Mouse (Mus musculus) telencephalon, adult 2 months (tissue): ENCODE results near the gene Rnf213.
"Not testable (repeated sequence)": the region's sequence is repeated elsewhere in the genome, so short reads cannot be mapped to it uniquely, and the experiment has no call there.

Experiments
- DNase-seq: peaks from one replicate; pipeline ENCODE4 v3.0.0-alpha.2; 2011; ENCODE audit warnings: low read depth, low spot score

The Rnf213 gene

DNA sequence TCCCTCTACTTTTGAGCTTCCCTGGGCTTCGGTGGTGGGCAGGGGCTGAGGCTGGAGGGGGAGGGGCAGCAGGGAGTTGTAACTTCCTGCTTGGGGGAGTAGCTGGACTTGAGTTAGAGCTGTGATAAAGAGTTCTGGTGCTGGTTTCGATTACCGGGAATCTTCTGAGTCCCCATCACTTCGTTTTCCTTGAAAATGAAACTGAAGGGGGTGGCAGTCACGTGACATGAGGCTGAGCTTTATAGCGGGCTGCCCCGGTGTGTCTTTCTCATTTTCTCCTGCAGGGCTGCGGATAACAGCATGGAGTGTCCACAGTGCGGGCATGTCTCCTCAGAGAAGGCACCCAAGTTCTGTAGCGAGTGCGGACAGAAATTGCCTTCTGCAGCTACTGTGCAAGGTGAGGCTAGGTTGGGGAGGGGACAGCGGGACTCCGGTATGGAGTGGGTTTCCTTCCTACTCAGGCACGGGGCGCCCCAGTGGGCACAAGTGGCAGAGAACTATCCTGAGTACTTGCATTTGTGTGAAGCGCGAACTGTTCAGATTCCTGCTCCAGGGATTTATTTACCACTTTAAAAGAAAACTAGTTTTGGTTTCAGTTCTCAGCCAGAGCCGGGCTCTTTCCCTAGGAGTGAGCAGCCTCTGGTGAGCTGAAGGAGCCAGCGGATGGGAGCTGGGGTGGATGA lies at the start of gene Rnf213:
Gene Rnf213, plus strand, starts transcription at position 301 of the 683 bp plus-strand sequence.
- no peak for DNase-seq

DNA sequence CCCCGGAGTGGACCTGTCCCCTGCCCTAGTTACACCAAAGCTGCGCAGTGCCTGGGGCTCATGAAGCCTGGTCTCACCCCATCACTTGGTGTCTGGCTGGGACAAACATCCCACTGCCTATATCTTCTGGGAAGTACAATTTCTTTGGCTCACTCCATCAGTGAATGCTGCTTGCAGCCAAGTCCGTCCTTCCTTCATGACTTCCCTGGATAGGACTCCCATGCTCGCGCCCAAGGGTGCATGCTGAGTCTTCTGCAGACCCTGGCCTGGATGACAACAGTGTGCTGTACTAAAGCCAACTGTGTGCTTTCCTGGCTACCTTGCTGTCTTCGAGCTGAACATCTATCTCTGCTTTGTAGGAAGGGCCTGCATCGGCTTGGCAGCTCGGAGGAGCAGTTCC lies 48.7 kb upstream of the Rnf213 start:
- DNase-seq, result no peak

DNA sequence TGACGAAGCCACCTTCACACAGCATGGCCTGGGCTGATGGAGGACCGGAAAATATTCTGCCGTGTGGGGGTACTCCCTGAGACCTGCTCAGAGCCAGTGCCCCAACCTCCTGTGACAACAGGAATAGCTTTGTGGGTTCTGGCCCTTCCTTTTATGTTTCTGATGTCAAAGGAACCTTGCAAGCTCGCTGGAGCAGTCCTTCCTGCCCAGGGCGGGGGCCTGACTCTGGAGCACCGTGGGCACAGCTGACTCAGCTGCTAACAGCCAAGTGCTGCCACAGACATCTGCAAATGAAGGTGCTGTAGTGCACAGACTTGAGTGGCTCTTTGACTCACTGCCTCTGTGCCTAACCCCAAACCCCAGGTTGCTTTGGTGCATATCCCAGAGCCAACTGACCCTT lies 48.0 kb upstream of the Rnf213 start:
- DNase-seq, result no peak

GRCm38 (mm10) chr11:119347125-119347524 lies 45.8 kb upstream of the Rnf213 start:
- no peak for DNase-seq

- DNase-seq, result no peak
Observed at GRCm38 (mm10) chr11:119352113-119352512, 40.8 kb upstream of the Rnf213 start.

DNA sequence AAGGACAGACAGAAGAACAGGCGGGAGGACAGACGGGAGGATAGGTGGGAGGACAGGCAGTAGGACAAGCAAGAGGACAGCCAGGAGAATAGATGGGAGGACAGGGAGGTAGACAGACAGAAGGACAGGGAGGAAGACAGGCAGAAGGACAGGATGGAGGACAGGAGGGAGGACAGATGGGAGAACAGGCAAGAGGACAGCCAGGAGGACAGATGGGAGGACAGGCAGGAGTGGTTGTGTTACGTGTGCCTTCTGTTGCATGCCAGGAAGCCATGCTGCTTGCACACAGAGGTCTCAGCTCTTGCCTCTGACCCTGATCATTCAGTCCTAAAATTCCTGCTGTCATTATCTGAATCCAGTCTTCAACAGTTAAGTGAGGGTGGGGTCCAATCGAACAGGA lies 39.0 kb upstream of the Rnf213 start:
- DNase-seq, result no peak

- DNase-seq, result no peak
Observed at GRCm38 (mm10) chr11:119354798-119355442, 38.0 kb upstream of the Rnf213 start.

GRCm38 (mm10) chr11:119355443-119356385 lies 37.2 kb upstream of the Rnf213 start, which contains the start of the genes Sgsh and Slc26a11:
TSS of gene Sgsh (minus strand) at chr11:119355536.
TSS of gene Slc26a11 (plus strand) at chr11:119355557.
- no peak for DNase-seq

- DNase-seq, result no peak
Observed at GRCm38 (mm10) chr11:119359089-119359488, 33.8 kb upstream of the Rnf213 start.

DNA sequence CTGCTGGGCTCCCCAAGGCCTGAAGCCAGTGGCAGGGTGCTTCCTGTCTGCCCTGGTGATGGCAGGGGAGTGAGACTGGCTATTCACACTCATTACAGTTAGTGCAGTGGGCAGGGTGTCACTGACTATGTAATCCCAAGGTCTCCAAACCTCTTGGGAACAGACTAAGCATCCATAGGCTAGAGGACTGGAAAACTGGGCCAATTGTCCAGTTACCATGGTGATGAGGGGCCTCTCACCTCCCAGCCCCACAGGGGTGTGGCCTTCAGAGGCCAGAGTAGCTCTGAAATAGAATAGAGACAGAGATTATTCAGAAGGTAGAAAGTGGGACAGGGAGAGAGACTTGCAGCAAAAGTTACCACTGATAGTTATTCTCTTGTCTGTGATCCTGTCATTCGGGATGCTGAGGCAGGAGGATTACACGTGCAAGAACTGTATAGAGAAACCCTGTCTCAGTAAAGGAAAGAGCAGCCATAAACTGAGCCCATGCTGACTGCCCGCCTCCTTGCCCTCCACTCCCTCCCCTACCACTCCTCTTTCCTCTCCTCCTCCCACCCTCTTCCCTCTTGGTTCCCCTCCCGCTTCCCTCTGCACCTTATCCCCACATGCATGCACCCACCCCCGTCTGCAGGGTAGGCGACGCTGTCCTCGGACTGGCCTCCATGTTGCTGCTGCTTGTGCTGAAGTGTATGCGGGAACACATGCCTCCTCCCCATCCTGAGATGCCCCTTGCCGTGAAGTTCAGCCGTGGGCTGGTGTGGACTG lies 29.9 kb upstream of the Rnf213 start:
- DNase-seq, result no peak

GRCm38 (mm10) chr11:119363534-119364145 lies 29.3 kb upstream of the Rnf213 start:
- DNase-seq, result no peak

- no peak for DNase-seq
Observed at GRCm38 (mm10) chr11:119375425-119375824, 17.5 kb upstream of the Rnf213 start.

- no peak for DNase-seq
Observed at GRCm38 (mm10) chr11:119377326-119377725, 15.6 kb upstream of the Rnf213 start.

GRCm38 (mm10) chr11:119378551-119378950 lies 14.3 kb upstream of the Rnf213 start:
- DNase-seq, result no peak

DNA sequence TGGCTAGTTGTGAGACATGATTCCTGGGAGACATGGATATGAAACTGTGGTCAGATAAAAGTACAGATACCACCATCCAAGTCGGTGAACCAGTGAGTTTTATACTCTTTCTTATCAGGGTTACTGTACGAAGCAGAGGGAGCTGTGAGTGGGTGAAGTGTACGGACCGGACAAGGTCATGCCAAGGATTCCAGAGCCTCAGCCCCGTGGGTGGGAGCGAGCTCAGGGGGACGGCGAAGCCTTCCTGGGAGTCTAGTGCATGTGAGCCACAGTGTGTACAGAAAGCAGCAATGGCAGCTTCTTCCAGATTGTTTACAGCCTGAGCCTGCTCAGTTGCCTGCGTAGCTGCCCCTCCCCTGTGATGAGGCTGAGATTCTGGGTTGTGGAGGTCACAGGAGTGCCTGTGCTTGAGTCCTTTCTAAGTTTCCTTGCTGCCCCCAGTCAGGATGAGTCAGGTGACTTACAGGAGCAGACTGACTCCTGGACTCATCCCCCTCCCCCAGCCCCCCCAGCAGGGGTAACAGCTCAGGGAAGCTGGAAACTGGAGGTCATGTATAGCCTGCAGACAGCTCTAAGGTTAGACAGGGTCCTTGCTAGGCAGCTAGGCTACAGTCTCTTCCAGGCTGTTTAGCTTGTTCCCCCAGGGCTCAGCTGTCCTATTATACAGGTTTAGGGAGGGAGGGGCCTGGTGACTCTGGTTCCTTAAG lies 11.1 kb upstream of the Rnf213 start:
- DNase-seq, result no peak

- no peak for DNase-seq
Observed at GRCm38 (mm10) chr11:119382338-119382850, 10.5 kb upstream of the Rnf213 start.

DNA sequence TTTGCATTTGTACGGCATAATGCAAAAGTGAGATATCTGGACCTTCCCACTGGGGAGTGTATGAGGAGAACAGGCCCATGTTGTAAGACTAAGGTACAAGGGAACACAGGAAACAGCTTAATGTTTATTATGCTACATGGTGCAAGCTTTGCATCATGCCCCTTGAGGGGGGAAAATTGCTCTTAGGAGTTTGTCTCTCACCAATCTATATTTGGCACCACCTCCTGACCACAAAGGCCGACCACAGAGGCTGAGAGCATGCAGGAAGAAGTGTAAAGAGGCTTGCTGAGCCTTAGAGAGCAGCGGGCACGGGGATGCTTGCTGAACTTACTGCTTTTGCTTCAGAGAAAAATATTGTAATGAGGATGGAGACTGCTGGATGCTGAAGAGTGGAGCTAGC lies 8.0 kb upstream of the Rnf213 start:
- no peak for DNase-seq

DNA sequence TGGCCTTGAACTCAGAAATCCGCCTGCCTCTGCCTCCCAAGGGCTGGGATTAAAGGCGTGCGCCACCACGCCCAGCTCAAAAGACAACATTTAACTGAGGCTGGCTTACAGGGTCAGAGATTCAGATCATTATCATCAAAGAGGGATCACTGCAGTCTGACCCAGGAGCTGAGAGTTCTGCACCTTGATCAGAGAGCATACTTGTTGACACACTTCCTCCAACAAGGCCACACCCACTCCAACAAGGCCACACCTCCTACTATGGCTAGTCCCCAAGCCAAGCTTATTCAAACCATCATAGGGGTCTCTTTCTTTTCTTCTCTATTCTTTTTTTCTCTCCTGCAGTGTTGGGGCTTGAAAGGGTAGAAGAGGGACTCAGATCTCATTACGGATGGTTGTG lies 6.6 kb upstream of the Rnf213 start:
- no peak for DNase-seq

- DNase-seq, result not testable (repeated sequence)
Observed at GRCm38 (mm10) chr11:119387273-119387672, 5.6 kb upstream of the Rnf213 start.

DNA sequence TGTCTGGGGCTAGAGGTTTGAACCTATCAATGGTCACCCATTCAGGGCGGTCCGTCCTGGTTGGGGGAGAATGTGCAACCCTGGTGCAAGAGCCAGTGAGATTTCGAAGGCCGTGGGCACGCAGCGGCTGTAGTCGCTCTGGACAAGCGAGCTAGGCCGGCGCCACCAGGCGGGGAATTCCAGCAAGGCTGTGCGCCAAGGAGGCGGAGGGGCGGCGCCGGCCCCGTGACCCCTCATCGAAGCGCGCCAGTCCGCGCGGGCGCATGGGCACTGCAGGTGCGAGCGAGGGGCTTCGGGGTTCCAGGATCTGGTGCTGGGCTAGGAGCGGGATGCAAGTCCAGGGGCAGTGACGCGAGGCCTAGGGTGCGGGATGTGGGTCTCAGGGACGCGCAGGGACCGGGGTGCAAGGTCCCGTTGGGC lies 3.0 kb upstream of the Rnf213 start:
- DNase-seq, result no peak
